Mouse (Mus musculus): ENCODE measurements around the gene Enpp5. TPM values are rescaled to one million over a fixed set of nuclear protein-coding genes. Genes with fewer than 3 reads are reported as not detected.

The Enpp5 gene
- polyA plus RNA-seq, 1 experiment from 2014 or later, result 20.9 TPM

- no peak overlapping the region for H3K27ac ChIP-seq
- H3K27me3 ChIP-seq, result 0 out of 2 replicates have a peak, but pooled peaks cover 4% of the 10 kb centered on the region
- no peaks in the 10 kb centered on the region for H3K9me3 ChIP-seq
- H3K4me3 ChIP-seq, result no peak overlapping the region
- no peak overlapping the region for H3K4me2 ChIP-seq (replicated peaks)
- no peak for ATAC-seq (ENCODE audit: low FRiP score, low read depth)
- no peaks in the 10 kb centered on the region for H3K36me3 ChIP-seq
- 60% methylated on average over 9 of the region's 9 CpGs for WGBS
- H3K4me1 ChIP-seq, result peaks cover 14% of the 10 kb centered on the region
- H3K9ac ChIP-seq, result no peak overlapping the region
Measured at GRCm38 (mm10) chr17:44100906-44101305, 22.3 kb downstream of the Enpp5 start.

DNA sequence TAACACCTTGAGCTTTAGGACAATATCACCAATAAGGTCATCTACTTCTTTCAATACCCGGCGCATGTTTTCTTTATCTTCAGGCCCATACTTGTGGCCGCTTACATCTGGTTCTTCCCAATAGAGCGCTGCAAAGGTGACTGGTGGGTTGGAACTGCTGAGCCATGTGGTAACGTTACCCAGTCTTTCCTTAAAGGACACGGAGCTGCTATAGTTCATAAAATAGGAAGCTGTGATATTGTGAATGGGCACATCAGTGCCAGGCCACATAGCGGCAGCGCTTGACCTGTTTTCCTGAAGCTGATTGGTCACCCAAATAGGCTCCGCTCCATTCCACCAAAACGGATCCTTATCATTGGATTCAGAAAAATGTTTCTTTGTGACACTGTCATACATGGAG, 23.3 kb downstream of the Enpp5 start:
- Histone ChIP-seq H3K4me1 (peaks cover 14% of the 10 kb centered on the region), H3K36me3 (no peaks in the 10 kb centered on the region), H3K27me3 (peaks cover 8% of the 10 kb centered on the region; the same call in 1 of the 2 replicates), H3K4me3 (no peak overlapping the region), H3K9ac (no peak overlapping the region), H3K27ac (no peak overlapping the region), H3K9me3 (no peaks in the 10 kb centered on the region), H3K4me2 (replicated peaks) (no peak overlapping the region)
- ATAC-seq (ENCODE audit: low FRiP score, low read depth), result no peak
- WGBS, result 95% methylated on average over 10 of the region's 10 CpGs

- Histone ChIP-seq H3K27ac (no peak within 1 kb of the TSS), H3K4me3 (peak within 1 kb of the TSS; percentile 73), H3K9ac (peak within 1 kb of the TSS; percentile 72), H3K4me2 (replicated peaks) (peak within 1 kb of the TSS; percentile 92), H3K4me1 (peaks cover 13% of the 10 kb centered on the region), H3K9me3 (no peaks in the 10 kb centered on the region), H3K36me3 (no peaks in the 10 kb centered on the region), H3K27me3 (peaks cover 9% of the 10 kb centered on the region; the same call in 1 of the 2 replicates)
- ATAC-seq (ENCODE audit: low FRiP score, low read depth), result peak; percentile 90
- under 1% methylated on average over 63 of the region's 76 CpGs for WGBS
Measured at GRCm38 (mm10) chr17:44105287-44106138, 26.9 kb downstream of the Enpp5 start, which contains the start of gene Enpp4. Gene Enpp4, minus strand, starts transcription at chr17:44105809.

GRCm38 (mm10) chr17:44108331-44108730, 29.7 kb downstream of the Enpp5 start:
- Histone ChIP-seq H3K36me3 (no peaks in the 10 kb centered on the region), H3K4me3 (no peak overlapping the region), H3K9ac (no peak overlapping the region), H3K9me3 (no peaks in the 10 kb centered on the region), H3K4me2 (replicated peaks) (no peak overlapping the region), H3K4me1 (peaks cover 10% of the 10 kb centered on the region), H3K27ac (peak overlapping the region; percentile 24; the same call in 1 of the 2 replicates), H3K27me3 (peaks cover 9% of the 10 kb centered on the region; the same call in 1 of the 2 replicates)
- whole genome bisulfite sequencing, result 74% methylated on average over 3 of the region's 3 CpGs
- no peak for ATAC-seq (ENCODE audit: low FRiP score, low read depth)

- Histone ChIP-seq H3K4me2 (replicated peaks) (no peak overlapping the region), H3K9ac (no peak overlapping the region), H3K4me1 (peaks cover 6% of the 10 kb centered on the region), H3K4me3 (no peak overlapping the region), H3K27me3 (no peaks in the 10 kb centered on the region), H3K36me3 (no peaks in the 10 kb centered on the region), H3K9me3 (no peaks in the 10 kb centered on the region), H3K27ac (no peak overlapping the region)
- 79% methylated on average over 2 of the region's 2 CpGs for WGBS
- ATAC-seq (ENCODE audit: low FRiP score, low read depth), result no peak
Measured at GRCm38 (mm10) chr17:44116584-44116983, 38.0 kb downstream of the Enpp5 start.

DNA sequence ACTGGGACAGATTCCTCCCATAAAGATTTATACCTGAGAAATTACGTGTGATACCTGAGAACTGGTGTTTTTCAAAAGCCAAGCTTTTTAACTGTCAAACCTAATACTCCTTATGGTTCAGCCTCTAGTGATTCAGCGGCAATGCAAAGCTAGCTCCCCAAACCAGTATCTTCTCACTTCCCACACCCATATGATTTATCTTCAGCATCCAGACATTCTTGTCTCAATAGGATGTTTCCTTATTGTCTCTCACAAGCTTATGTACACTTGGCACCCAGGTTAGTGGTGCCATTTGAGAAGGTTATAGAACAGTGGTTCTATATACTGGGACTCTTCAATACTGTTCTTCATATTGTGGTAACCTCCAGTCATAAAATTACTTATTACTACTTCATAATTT, 39.1 kb downstream of the Enpp5 start:
- Histone ChIP-seq H3K9me3 (no peaks in the 10 kb centered on the region), H3K4me2 (replicated peaks) (no peak overlapping the region), H3K36me3 (no peaks in the 10 kb centered on the region), H3K4me3 (no peak overlapping the region), H3K27me3 (no peaks in the 10 kb centered on the region), H3K9ac (no peak overlapping the region), H3K4me1 (peaks cover 12% of the 10 kb centered on the region), H3K27ac (no peak overlapping the region)
- WGBS, result 74% methylated on average over 2 of the region's 2 CpGs
- ATAC-seq (ENCODE audit: low FRiP score, low read depth), result no peak

DNA sequence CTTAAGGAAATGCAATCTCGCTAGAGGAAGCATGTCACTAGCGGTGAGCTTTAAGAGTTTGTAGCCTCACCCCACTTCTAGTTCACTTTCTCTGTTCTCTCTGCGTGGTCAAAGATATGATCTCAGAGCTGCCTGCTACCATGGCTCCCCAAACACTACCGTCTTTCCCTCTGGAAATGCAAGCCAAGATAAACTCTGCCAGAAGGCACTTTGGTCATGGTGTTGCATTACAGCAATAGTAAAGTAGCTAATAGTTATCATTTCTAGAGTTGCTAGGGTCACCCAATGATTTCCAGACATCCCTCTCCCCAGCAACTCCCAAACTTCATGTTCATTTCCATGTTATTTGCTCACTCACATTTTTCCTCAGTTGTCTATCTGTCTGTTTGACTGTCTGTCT, 39.6 kb downstream of the Enpp5 start:
- no peak overlapping the region for H3K4me3 ChIP-seq
- H3K9me3 ChIP-seq, result no peaks in the 10 kb centered on the region
- no peak overlapping the region for H3K27ac ChIP-seq
- H3K36me3 ChIP-seq, result no peaks in the 10 kb centered on the region
- ATAC-seq (ENCODE audit: low FRiP score, low read depth), result no peak
- H3K4me1 ChIP-seq, result peaks cover 12% of the 10 kb centered on the region
- WGBS, result 77% methylated on average over 4 of the region's 4 CpGs
- no peak overlapping the region for H3K4me2 ChIP-seq (replicated peaks)
- no peak overlapping the region for H3K9ac ChIP-seq
- H3K27me3 ChIP-seq, result no peaks in the 10 kb centered on the region

DNA sequence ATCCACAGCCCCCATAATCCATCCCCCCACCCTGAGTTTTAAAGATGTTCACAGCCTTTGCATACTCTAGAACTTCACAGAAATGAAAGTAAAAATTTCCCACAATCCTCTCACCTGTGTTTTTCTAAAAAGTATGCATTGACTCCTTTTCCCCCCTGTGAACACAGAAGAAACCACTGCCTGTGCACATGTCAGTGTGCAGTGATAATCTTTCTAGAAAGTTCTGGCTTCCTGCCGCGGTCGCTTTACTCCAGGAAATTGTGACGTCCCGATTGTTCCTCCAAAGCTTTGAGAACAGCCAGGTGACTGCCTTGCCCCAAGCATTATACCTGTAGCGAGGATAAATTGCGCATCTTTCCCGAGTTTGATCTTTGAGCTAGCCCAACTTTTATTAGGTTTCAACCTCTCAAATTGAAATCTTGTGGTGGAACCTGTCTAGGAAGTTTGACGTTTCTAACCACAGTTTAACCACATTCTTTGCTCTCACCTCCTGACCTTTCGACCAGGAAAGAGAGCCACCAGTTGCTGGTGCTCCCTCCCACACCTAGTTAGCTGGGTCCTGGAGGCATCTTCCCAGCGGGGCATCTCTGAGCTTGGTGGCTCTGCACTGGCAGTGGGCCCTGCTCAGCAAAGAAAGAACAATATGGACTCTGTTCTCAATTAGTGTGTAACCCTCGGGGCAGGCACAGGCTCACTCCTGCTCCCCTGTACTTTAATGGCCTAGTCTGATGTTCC, 42.9 kb downstream of the Enpp5 start:
- 45% methylated on average over 12 of the region's 12 CpGs for WGBS

DNA sequence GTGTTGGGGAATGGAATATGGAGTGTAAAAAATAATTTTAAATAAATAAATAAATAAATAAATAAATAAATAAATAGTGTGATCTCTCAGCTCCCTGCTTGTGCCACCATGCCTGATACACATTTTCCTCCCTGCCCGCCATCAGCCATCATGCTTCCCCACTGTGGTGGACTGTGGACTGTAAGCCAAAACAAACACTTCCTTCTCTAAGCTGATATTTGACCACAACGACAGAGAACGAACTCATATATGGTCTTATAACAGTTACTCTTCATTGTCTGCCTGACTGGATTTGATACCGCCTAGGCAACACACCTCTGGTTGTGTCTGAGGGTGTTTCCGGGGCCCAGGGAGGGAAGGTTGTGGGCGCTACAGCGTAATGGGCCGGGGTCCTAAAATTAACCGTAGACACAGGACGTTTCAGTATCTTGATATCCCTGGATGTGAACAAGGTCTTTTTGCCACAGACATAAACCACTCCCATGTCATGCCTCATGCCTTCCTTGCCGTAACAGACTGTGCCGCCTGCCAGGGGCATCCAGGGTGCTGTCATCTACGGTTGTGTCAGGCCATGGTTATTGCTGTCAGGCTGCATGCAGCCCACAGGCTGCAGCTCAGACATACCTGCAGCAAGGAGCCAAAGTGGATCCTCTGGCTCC, 50.6 kb downstream of the Enpp5 start:
- Histone ChIP-seq H3K27ac (no peak overlapping the region), H3K4me1 (no peaks in the 10 kb centered on the region), H3K4me2 (replicated peaks) (no peak overlapping the region), H3K4me3 (no peak overlapping the region), H3K27me3 (peaks cover 6% of the 10 kb centered on the region; the same call in 1 of the 2 replicates), H3K36me3 (no peaks in the 10 kb centered on the region), H3K9me3 (peaks cover 4% of the 10 kb centered on the region), H3K9ac (no peak overlapping the region)
- WGBS, result 90% methylated on average over 13 of the region's 13 CpGs
- no peak for ATAC-seq (ENCODE audit: low FRiP score, low read depth)

More for the DNA sequence above, 42.9 kb downstream of the Enpp5 start:
- Histone ChIP-seq H3K4me1 (peaks cover 12% of the 10 kb centered on the region), H3K27me3 (no peaks in the 10 kb centered on the region), H3K4me3 (no peak overlapping the region), H3K36me3 (no peaks in the 10 kb centered on the region), H3K9ac (no peak overlapping the region), H3K9me3 (no peaks in the 10 kb centered on the region), H3K27ac (no peak overlapping the region), H3K4me2 (replicated peaks) (no peak overlapping the region)
- no peak for ATAC-seq (ENCODE audit: low FRiP score, low read depth)

DNA sequence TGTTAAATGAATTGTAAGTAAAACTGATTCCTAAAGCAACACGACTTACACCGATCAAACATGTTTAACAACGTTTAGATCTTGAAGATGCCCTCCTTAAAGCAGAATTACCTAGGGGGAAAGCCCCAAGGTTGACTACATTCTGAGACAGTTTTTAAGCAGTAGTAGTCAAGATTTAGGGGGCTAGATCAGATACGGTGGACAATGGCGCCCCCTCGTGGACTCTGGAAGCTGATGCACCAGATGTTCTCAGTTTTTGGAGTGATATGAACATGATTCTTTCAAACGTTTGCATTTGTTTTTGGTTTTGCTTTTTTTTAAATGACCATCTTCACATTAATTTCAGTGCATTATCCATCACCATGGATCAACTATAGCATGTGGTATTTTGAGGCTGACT, 51.8 kb downstream of the Enpp5 start:
- WGBS, result 12% methylated on average over 7 of the region's 7 CpGs
- ATAC-seq (ENCODE audit: low FRiP score, low read depth), result no peak
- Histone ChIP-seq H3K27ac (no peak overlapping the region), H3K4me2 (replicated peaks) (no peak overlapping the region), H3K9me3 (peaks cover 4% of the 10 kb centered on the region), H3K27me3 (peaks cover 16% of the 10 kb centered on the region; the same call in 1 of the 2 replicates), H3K36me3 (no peaks in the 10 kb centered on the region), H3K9ac (no peak overlapping the region), H3K4me1 (no peaks in the 10 kb centered on the region), H3K4me3 (no peak overlapping the region)

DNA sequence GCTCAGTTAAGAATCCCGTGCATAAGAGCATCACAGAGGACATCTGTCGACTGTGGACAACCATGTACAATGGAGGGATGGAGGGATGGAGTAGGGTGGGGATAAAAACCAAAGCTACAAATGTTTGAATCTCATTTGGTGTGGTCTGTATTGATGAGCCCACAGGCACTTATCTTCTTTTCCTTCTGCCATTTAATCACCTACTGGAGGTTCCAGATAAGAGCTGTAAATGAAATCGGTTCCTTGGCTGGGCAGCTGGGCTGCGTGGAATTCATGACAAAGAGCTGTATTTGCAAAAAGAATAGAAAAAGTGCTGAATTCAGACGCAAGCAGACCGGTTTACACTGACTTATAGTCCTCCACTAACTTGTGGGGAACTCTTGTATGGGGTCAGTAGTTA, 55.5 kb downstream of the Enpp5 start:
- Histone ChIP-seq H3K4me2 (replicated peaks) (no peak overlapping the region), H3K36me3 (no peaks in the 10 kb centered on the region), H3K27ac (no peak overlapping the region), H3K27me3 (peaks cover 17% of the 10 kb centered on the region; the same call in 1 of the 2 replicates), H3K4me1 (no peaks in the 10 kb centered on the region), H3K4me3 (no peak overlapping the region), H3K9me3 (no peaks in the 10 kb centered on the region), H3K9ac (no peak overlapping the region)
- no peak for ATAC-seq (ENCODE audit: low FRiP score, low read depth)
- WGBS, result 77% methylated on average over 6 of the region's 6 CpGs

GRCm38 (mm10) chr17:44134545-44134944, 55.9 kb downstream of the Enpp5 start:
- Histone ChIP-seq H3K9ac (no peak overlapping the region), H3K36me3 (no peaks in the 10 kb centered on the region), H3K27ac (no peak overlapping the region), H3K4me3 (no peak overlapping the region), H3K4me1 (no peaks in the 10 kb centered on the region), H3K27me3 (peaks cover 17% of the 10 kb centered on the region; the same call in 1 of the 2 replicates), H3K4me2 (replicated peaks) (no peak overlapping the region), H3K9me3 (no peaks in the 10 kb centered on the region)
- no peak for ATAC-seq (ENCODE audit: low FRiP score, low read depth)
- WGBS, result 85% methylated on average over 9 of the region's 9 CpGs
